Mouse (Mus musculus) C2C12 (cell line): Measurements from ENCODE around the gene Draxin. TPM values are rescaled to one million over a fixed set of nuclear protein-coding genes. Genes with fewer than 3 reads are reported as not detected.

ENCODE experiments used
- H3K27me3 ChIP-seq: one replicate; pipeline ENCODE4 v1.6.1; 2011; ENCODE audit not compliant: control insufficient read depth, insufficient read depth, insufficient read length
- H3K36me3 ChIP-seq: one replicate; pipeline ENCODE4 v1.6.1; 2011; ENCODE audit not compliant: control insufficient read depth, insufficient read depth
- H3K4me3 ChIP-seq: one replicate; pipeline ENCODE4 v1.5.1; 2011; ENCODE audit warnings: mild to moderate bottlenecking, control low read depth; ENCODE audit not compliant: poor library complexity, insufficient read depth, severe bottlenecking
- H3K79me2 ChIP-seq: one replicate; pipeline ENCODE4 v1.6.1; 2011; ENCODE audit not compliant: control insufficient read depth, insufficient read depth
- H3K79me3 ChIP-seq: one replicate; pipeline ENCODE4 v1.6.1; 2011; ENCODE audit warnings: low read depth, control low read depth
- H3ac ChIP-seq: one replicate; pipeline ENCODE3; 2011; ENCODE audit warnings: low read depth; ENCODE audit not compliant: control insufficient read depth, insufficient read length
- CEBPB ChIP-seq: IDR thresholded peaks from one replicate; pipeline ENCODE4 v1.6.1; 2011; ENCODE audit warnings: low read depth, mild to moderate bottlenecking, control low read depth, moderate library complexity
- CTCF ChIP-seq: IDR thresholded peaks from one replicate; pipeline ENCODE4 v1.5.1; 2011; ENCODE audit not compliant: control insufficient read depth, insufficient read depth, insufficient read length
- FOSL1 ChIP-seq: IDR thresholded peaks from one replicate; pipeline ENCODE4 v1.8.0; 2011; ENCODE audit warnings: mild to moderate bottlenecking, low read length; ENCODE audit not compliant: poor library complexity, insufficient read depth, severe bottlenecking
- MAX ChIP-seq: IDR thresholded peaks from one replicate; pipeline ENCODE4 v1.6.1; 2011; ENCODE audit warnings: mild to moderate bottlenecking, control low read depth
- MYOD1 ChIP-seq: IDR thresholded peaks from one replicate; pipeline ENCODE4 v1.6.1; 2011; ENCODE audit warnings: low read depth; ENCODE audit not compliant: control insufficient read depth, insufficient read length
- MYOG ChIP-seq: IDR thresholded peaks from one replicate; pipeline ENCODE4 v1.6.1; 2011; ENCODE audit not compliant: control insufficient read depth, insufficient read length; ENCODE audit errors: extremely low read depth
- USF1 ChIP-seq: IDR thresholded peaks from one replicate; pipeline ENCODE4 v1.6.1; 2011; ENCODE audit warnings: low read depth, mild to moderate bottlenecking, control low read depth, moderate library complexity
- polyA plus RNA-seq: library from polyadenylated mRNA; unstranded; fragments of >200 nt; fragmentation: generic; extraction: Trizol; gene quantifications from one replicate; pipeline ENCODE4 v1.2.1, GENCODE M21; 2012; ENCODE audit warnings: missing spikeins

The Draxin gene
- polyA plus RNA-seq, 1 experiment: 0.01 TPM

- no peak for TF ChIP-seq MAX
- no peak for TF ChIP-seq CTCF
- no peak for TF ChIP-seq MYOD1
- TF ChIP-seq MYOG: no peak
- no peak for TF ChIP-seq CEBPB
- TF ChIP-seq USF1: no peak
- TF ChIP-seq FOSL1: no peak
- no peaks in the 10 kb centered on the region for H3K79me3 ChIP-seq
- no peaks in the 10 kb centered on the region for H3K79me2 ChIP-seq
- H3K27me3 ChIP-seq: peaks cover 9% of the 10 kb centered on the region
- no peaks in the 10 kb centered on the region for H3K36me3 ChIP-seq
- no peak overlapping the region for H3K4me3 ChIP-seq
- no peak overlapping the region for H3ac ChIP-seq
These were observed 37.8 kb downstream of the Draxin start for GRCm38 (mm10) chr4:148092551-148093271.

- Histone ChIP-seq H3ac (no peak overlapping the region), H3K4me3 (no peak overlapping the region), H3K79me2 (peaks cover 5% of the 10 kb centered on the region), H3K27me3 (peaks cover 6% of the 10 kb centered on the region), H3K79me3 (no peaks in the 10 kb centered on the region), H3K36me3 (no peaks in the 10 kb centered on the region)
- TF ChIP-seq FOSL1 (no peak), CEBPB (no peak), MYOG (no peak), MYOD1 (no peak), CTCF (no peak), MAX (no peak), USF1 (no peak)
These were observed 39.3 kb downstream of the Draxin start for GRCm38 (mm10) chr4:148091181-148091580.

GRCm38 (mm10) chr4:148089166-148089565, 41.3 kb downstream of the Draxin start:
- TF ChIP-seq FOSL1 (no peak), CTCF (no peak), MYOD1 (no peak), CEBPB (no peak), MYOG (no peak), MAX (no peak), USF1 (no peak)
- no peaks in the 10 kb centered on the region for H3K27me3 ChIP-seq
- H3K79me3 ChIP-seq: no peaks in the 10 kb centered on the region
- H3K36me3 ChIP-seq: no peaks in the 10 kb centered on the region
- peaks cover 5% of the 10 kb centered on the region for H3K79me2 ChIP-seq
- no peak overlapping the region for H3ac ChIP-seq
- H3K4me3 ChIP-seq: no peak overlapping the region

GRCm38 (mm10) chr4:148087907-148088527, 42.5 kb downstream of the Draxin start, which contains the start of gene Agtrap:
Agtrap (minus strand) TSS chr4:148088031.
- H3ac ChIP-seq: peak within 1 kb of the TSS; percentile 69
- no peaks in the 10 kb centered on the region for H3K79me3 ChIP-seq

GRCm38 (mm10) chr4:148087091-148087906, 43.2 kb downstream of the Draxin start:
- Histone ChIP-seq H3K27me3 (no peaks in the 10 kb centered on the region), H3K79me3 (no peaks in the 10 kb centered on the region), H3K79me2 (peaks cover 5% of the 10 kb centered on the region), H3ac (peak overlapping the region; percentile 69), H3K36me3 (no peaks in the 10 kb centered on the region), H3K4me3 (peak overlapping the region; percentile 48)
- no peak for TF ChIP-seq MAX
- TF ChIP-seq MYOD1: no peak
- TF ChIP-seq USF1: no peak
- no peak for TF ChIP-seq MYOG
- no peak for TF ChIP-seq FOSL1
- no peak for TF ChIP-seq CTCF
- no peak for TF ChIP-seq CEBPB

More at GRCm38 (mm10) chr4:148087907-148088527, 42.5 kb downstream of the Draxin start, which contains the start of gene Agtrap:
- no peaks in the 10 kb centered on the region for H3K36me3 ChIP-seq
- H3K4me3 ChIP-seq: peak within 1 kb of the TSS; percentile 48
- peak; percentile 68 for TF ChIP-seq MYOD1
- TF ChIP-seq CEBPB: peak; percentile 18
- TF ChIP-seq CTCF: no peak
- TF ChIP-seq USF1: peak; percentile 95
- TF ChIP-seq FOSL1: no peak
- no peaks in the 10 kb centered on the region for H3K27me3 ChIP-seq
- H3K79me2 ChIP-seq: peaks cover 5% of the 10 kb centered on the region
